Mouse (Mus musculus) hindbrain, embryonic 11.5 days (tissue): ENCODE data around the gene Tagln3. TPM values are rescaled to one million over a fixed set of nuclear protein-coding genes. Genes with fewer than 3 reads are reported as not detected.

ENCODE experiments used
- ATAC-seq: fragments of 200-750 bp; cut with Nextera tagmentation; 2 replicates; pipeline ENCODE4 v1.8.0; 2017; ENCODE audit warnings: mild to moderate bottlenecking, moderate TSS enrichment, moderate library complexity; ENCODE audit not compliant: low FRiP score
- DNase-seq: peaks from one replicate; pipeline ENCODE4 v3.0.0-alpha.2; 2015; ENCODE audit warnings: low spot score
- H3K27ac ChIP-seq: fragments of 300-500 bp; sonication (generic); 2 replicates; pipeline ENCODE4 v1.5.1; 2014; ENCODE audit warnings: mild to moderate bottlenecking, low read depth, low read length
- H3K27me3 ChIP-seq: fragments of 300-500 bp; sonication (generic); 2 replicates; pipeline ENCODE4 v1.6.1; 2014; ENCODE audit warnings: mild to moderate bottlenecking, low read length, moderate library complexity, mixed read lengths; ENCODE audit not compliant: control insufficient read depth, insufficient read depth
- H3K36me3 ChIP-seq: fragments of 300-500 bp; sonication (generic); 2 replicates; pipeline ENCODE4 v1.6.1; 2014; ENCODE audit warnings: mild to moderate bottlenecking, low read length, moderate library complexity, mixed read lengths; ENCODE audit not compliant: control insufficient read depth, insufficient read depth
- H3K4me1 ChIP-seq: fragments of 300-500 bp; sonication (generic); replicated peaks from 2 replicates; pipeline ENCODE4 v1.6.1; 2014; ENCODE audit warnings: low read length, mixed read lengths; ENCODE audit not compliant: control insufficient read depth, insufficient read depth
- H3K4me2 ChIP-seq: fragments of 300-500 bp; sonication (generic); replicated peaks from 2 replicates; pipeline ENCODE4 v1.6.1; 2014; ENCODE audit warnings: mild to moderate bottlenecking, low read depth, low read length
- H3K4me3 ChIP-seq: fragments of 300-500 bp; sonication (generic); 2 replicates; pipeline ENCODE4 v1.5.1; 2014; ENCODE audit warnings: low read depth, low read length
- H3K9ac ChIP-seq: fragments of 300-500 bp; sonication (generic); 2 replicates; pipeline ENCODE4 v1.6.1; 2014; ENCODE audit warnings: low read depth, low read length
- H3K9me3 ChIP-seq: fragments of 300-500 bp; sonication (generic); 2 replicates; pipeline ENCODE4 v1.6.1; 2016; ENCODE audit warnings: low read length; ENCODE audit not compliant: control insufficient read depth
- WGBS: fragments of 180-500 bp; shearing (Covaris S2); extraction: QIAGEN DNeasy Blood & Tissue Kit; methylation state at CpG from one replicate; pipeline ENCODE4 v1.1.7; 2014; 5-methylcytosine and 5-hydroxymethylcytosine counted together
- polyA plus RNA-seq: library from polyadenylated mRNA; unstranded; fragments of >200 nt; fragmentation: Nextera tagmentation; extraction: Ambion mirVana; gene quantifications from 2 replicates; pipeline ENCODE4 v1.2.1, GENCODE M21; 2014

The Tagln3 gene
- polyA plus RNA-seq, 1 experiment from 2014 or later, result 410 TPM

- Histone ChIP-seq H3K9me3 (no peaks in the 10 kb centered on the region), H3K4me2 (no peak overlapping the region), H3K27me3 (no peaks in the 10 kb centered on the region), H3K9ac (no peak overlapping the region), H3K4me3 (no peak overlapping the region), H3K27ac (no peak overlapping the region), H3K36me3 (no peaks in the 10 kb centered on the region), H3K4me1 (no peaks in the 10 kb centered on the region)
- DNase-seq, result no peak
- no peak for ATAC-seq
- 90% methylated on average over 9 of the region's 9 CpGs for WGBS
Measured at GRCm38 (mm10) chr16:45758726-45759269, 34.4 kb upstream of the Tagln3 start.

GRCm38 (mm10) chr16:45757421-45758078 is 33.1 kb upstream of the Tagln3 start:
- ATAC-seq (no peak), DNase-seq (no peak)
- no peak overlapping the region for H3K27ac ChIP-seq
- H3K9ac ChIP-seq, result no peak overlapping the region
- H3K4me2 ChIP-seq, result no peak overlapping the region
- H3K9me3 ChIP-seq, result no peaks in the 10 kb centered on the region
- WGBS, result 89% methylated on average over 12 of the region's 12 CpGs
- H3K36me3 ChIP-seq, result no peaks in the 10 kb centered on the region
- no peaks in the 10 kb centered on the region for H3K27me3 ChIP-seq
- no peaks in the 10 kb centered on the region for H3K4me1 ChIP-seq
- no peak overlapping the region for H3K4me3 ChIP-seq

- Histone ChIP-seq H3K4me1 (no peaks in the 10 kb centered on the region), H3K36me3 (no peaks in the 10 kb centered on the region), H3K9me3 (no peaks in the 10 kb centered on the region), H3K27ac (no peak overlapping the region), H3K4me3 (no peak overlapping the region), H3K9ac (no peak overlapping the region), H3K27me3 (no peaks in the 10 kb centered on the region), H3K4me2 (no peak overlapping the region)
- DNase-seq, result peak; percentile 82
- ATAC-seq, result peak; percentile 75; the same call in 1 of the 2 replicates
- 55% methylated on average over 9 of the region's 9 CpGs for WGBS
Measured at GRCm38 (mm10) chr16:45756855-45757254, 32.4 kb upstream of the Tagln3 start.

- Histone ChIP-seq H3K4me3 (no peak overlapping the region), H3K27me3 (no peaks in the 10 kb centered on the region), H3K4me1 (no peaks in the 10 kb centered on the region; the same call in 1 of the 2 replicates), H3K9ac (no peak overlapping the region), H3K27ac (peak overlapping the region; percentile 91; the same call in 1 of the 2 replicates), H3K4me2 (no peak overlapping the region), H3K9me3 (no peaks in the 10 kb centered on the region), H3K36me3 (no peaks in the 10 kb centered on the region)
- 71% methylated on average over 4 of the region's 4 CpGs for WGBS
- ATAC-seq (peak; percentile 9; the same call in 1 of the 2 replicates), DNase-seq (peak; percentile 23)
Measured at GRCm38 (mm10) chr16:45743591-45744144, 19.3 kb upstream of the Tagln3 start.

GRCm38 (mm10) chr16:45742615-45743476 is 18.4 kb upstream of the Tagln3 start, which contains the start of gene Abhd10:
TSS of gene Abhd10 (minus strand) at chr16:45742955.
- Histone ChIP-seq H3K27ac (peak within 1 kb of the TSS; percentile 91), H3K4me2 (peak within 1 kb of the TSS; percentile 34), H3K9me3 (no peaks in the 10 kb centered on the region), H3K27me3 (no peaks in the 10 kb centered on the region), H3K4me3 (peak within 1 kb of the TSS; percentile 76), H3K36me3 (no peaks in the 10 kb centered on the region), H3K9ac (peak within 1 kb of the TSS; percentile 98), H3K4me1 (no peaks in the 10 kb centered on the region; the same call in 1 of the 2 replicates)
- under 1% methylated on average over 46 of the region's 51 CpGs for WGBS
- DNase-seq (peak; percentile 97), ATAC-seq (peak; percentile 98)

- Histone ChIP-seq H3K4me2 (no peak overlapping the region), H3K27me3 (no peaks in the 10 kb centered on the region), H3K9me3 (no peaks in the 10 kb centered on the region), H3K4me1 (no peaks in the 10 kb centered on the region; the same call in 1 of the 2 replicates), H3K9ac (no peak overlapping the region), H3K36me3 (0 out of 2 replicates have a peak, but pooled peaks cover 2% of the 10 kb centered on the region), H3K27ac (no peak overlapping the region), H3K4me3 (no peak overlapping the region)
- DNase-seq (no peak), ATAC-seq (no peak)
- WGBS, result 92% methylated on average over 8 of the region's 8 CpGs
Measured at GRCm38 (mm10) chr16:45737880-45738279, 13.5 kb upstream of the Tagln3 start.

- ATAC-seq (no peak), DNase-seq (no peak)
- Histone ChIP-seq H3K36me3 (0 out of 2 replicates have a peak, but pooled peaks cover 4% of the 10 kb centered on the region), H3K9me3 (no peaks in the 10 kb centered on the region), H3K27ac (no peak overlapping the region), H3K4me3 (no peak overlapping the region), H3K4me2 (no peak overlapping the region), H3K4me1 (no peaks in the 10 kb centered on the region; the same call in 1 of the 2 replicates), H3K9ac (no peak overlapping the region), H3K27me3 (no peaks in the 10 kb centered on the region)
- WGBS, result 97% methylated on average over 3 of the region's 3 CpGs
Measured at GRCm38 (mm10) chr16:45736724-45737123, 12.3 kb upstream of the Tagln3 start.

- ATAC-seq, result no peak
- Histone ChIP-seq H3K9me3 (no peaks in the 10 kb centered on the region), H3K4me3 (no peak overlapping the region), H3K4me1 (no peaks in the 10 kb centered on the region), H3K9ac (no peak overlapping the region), H3K27me3 (no peaks in the 10 kb centered on the region), H3K36me3 (0 out of 2 replicates have a peak, but pooled peaks cover 2% of the 10 kb centered on the region), H3K4me2 (no peak overlapping the region), H3K27ac (no peak overlapping the region)
- DNase-seq, result no peak
- 88% methylated on average over 5 of the region's 5 CpGs for WGBS
Measured at GRCm38 (mm10) chr16:45729163-45729562, 4.8 kb upstream of the Tagln3 start.
